Mouse (Mus musculus): ENCODE measurements at regions not wholly inside any gene's neighbourhood (a gene's known extent, or its start where the extent isn't known, plus 50 kb on each side); places are given as distances from the start of the nearest gene placed in this dataset.

DNA sequence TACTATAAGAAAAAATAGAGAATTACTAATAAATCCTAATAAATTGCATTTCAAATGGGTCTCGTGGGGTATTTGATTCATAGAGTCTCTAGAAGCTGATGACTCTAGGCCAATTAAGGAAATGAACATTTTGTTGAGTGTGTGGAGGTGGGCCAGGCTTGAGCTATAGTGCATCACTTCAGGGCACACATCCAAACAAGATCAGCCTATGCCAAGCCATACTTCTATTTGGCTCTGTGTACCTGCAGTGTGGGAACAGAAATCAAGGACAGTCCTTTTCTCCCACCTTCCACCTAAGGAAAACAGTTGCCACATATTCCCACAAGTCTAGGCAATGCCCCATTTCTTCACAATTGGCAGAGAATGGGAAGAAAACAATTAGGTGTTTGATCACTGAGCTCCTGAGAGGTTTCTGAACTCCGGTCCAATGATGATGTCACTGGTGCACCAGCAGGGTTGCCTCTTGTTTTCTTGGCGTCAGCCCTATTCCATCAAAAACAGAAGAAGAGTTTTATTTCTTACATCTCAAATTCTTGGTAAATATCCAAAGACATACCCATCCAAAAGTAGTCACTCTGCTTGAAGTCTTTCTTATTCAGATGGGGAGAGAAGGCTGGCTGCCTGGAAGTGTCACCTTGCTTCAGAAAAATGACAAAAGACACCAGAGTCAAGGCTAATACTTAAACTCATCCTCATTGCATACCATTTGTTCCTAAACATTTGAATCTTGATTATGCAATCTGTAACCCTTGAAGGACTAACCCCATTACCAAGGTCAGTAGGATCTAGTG lies 2092.3 kb downstream of the 4930444P10Rik start:
- Histone ChIP-seq H3K79me2 (replicated peaks; ENCODE audit: control insufficient read depth, insufficient read depth, low read length) (no peaks in the 10 kb centered on the region), H3K4me1 (ENCODE audit: control insufficient read depth, insufficient read depth, low read length) (no peaks in the 10 kb centered on the region), H3K4me3 (no peak overlapping the region), H3K27me3 (ENCODE audit: control insufficient read depth, insufficient read depth, low read length) (no peaks in the 10 kb centered on the region), H3K36me3 (ENCODE audit: control insufficient read depth, insufficient read depth, low read length) (no peaks in the 10 kb centered on the region), H3K9ac (ENCODE audit: low read depth, low read length) (no peak overlapping the region), H3K27ac (no peak overlapping the region)
- DNase-seq = no peak
- intact Hi-C loops (cut with DNase I) = no loop called here
- WGBS = 72% methylated on average over 3 of the region's 3 CpGs
- TF ChIP-seq EP300 (IDR thresholded peaks at IDR 0.05; ENCODE audit: insufficient read depth, low read depth, low read length) = no peak
- TF ChIP-seq CTCF (IDR thresholded peaks at IDR 0.05) = no peak
- no peak for TF ChIP-seq POLR2A (IDR thresholded peaks at IDR 0.05; ENCODE audit: insufficient read depth, low read depth, low read length)

DNA sequence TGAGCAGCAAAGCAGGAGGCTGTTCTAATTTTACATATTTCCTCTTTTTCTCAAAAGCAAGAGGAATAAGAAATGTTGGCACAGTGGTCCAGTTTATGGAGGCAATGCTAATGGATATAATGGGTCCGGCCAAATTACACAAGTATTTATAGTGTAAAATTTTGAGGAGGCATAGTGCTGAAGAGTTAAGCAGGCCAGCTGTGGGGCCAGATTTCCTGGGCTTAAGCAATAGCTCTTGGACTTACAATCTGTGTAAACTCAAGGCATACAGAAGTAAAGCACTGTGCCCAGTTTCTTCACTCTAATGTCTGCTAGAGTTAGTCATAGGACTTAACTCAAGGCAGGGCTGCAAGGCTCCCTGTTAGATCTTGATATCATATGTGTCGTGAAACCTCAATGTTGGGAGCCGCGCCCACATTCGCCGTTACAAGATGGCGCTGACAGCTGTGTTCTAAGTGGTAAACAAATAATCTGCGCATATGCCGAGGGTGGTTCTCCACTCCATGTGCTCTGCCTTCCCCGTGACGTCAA lies 2094.9 kb downstream of the 4930444P10Rik start:
- WGBS = 94% methylated on average over 9 of the region's 11 CpGs
- TF ChIP-seq CTCF (IDR thresholded peaks at IDR 0.05) = no peak
- TF ChIP-seq EP300 (IDR thresholded peaks at IDR 0.05; ENCODE audit: insufficient read depth, low read depth, low read length) = no peak
- no peak for TF ChIP-seq POLR2A (IDR thresholded peaks at IDR 0.05; ENCODE audit: insufficient read depth, low read depth, low read length)

DNA sequence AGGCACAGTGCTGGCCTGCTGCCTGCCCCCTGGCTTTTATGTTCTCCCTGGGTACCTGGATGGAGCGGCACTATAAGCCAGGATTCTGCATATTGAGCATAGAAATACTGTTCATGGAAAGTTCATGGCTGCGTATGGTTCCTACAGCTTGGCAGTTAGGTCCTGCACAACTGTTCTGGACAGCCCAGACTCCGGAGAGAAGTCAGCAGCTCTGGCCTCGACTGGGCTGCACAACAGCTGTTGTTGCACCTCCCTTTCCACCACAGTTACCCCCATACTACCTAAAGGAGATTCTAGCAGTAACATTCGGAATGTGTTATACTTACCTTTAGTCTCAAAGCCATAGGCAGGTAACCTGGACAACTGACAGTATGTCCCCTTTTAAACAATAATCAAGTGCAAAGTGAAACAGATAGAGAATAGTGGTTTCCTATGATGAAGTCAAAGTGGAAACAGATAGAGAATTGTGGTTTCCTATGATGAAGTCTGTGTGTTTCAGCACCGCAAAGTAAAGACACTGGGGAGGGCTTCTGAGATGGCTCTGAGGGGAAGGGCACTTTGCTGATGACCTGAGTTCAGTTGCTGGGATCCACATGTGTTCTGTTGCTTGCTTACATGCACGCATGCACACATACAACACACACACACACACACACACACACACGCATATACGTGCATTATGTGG lies 2099.2 kb downstream of the 4930444P10Rik start:
- Histone ChIP-seq H3K27me3 (ENCODE audit: control insufficient read depth, insufficient read depth, low read length) (no peaks in the 10 kb centered on the region), H3K36me3 (ENCODE audit: control insufficient read depth, insufficient read depth, low read length) (no peaks in the 10 kb centered on the region), H3K79me2 (replicated peaks; ENCODE audit: control insufficient read depth, insufficient read depth, low read length) (no peaks in the 10 kb centered on the region), H3K4me3 (no peak overlapping the region), H3K27ac (no peak overlapping the region), H3K9ac (ENCODE audit: low read depth, low read length) (no peak overlapping the region), H3K4me1 (ENCODE audit: control insufficient read depth, insufficient read depth, low read length) (no peaks in the 10 kb centered on the region)
- WGBS = 84% methylated on average over 9 of the region's 9 CpGs
- no peak for TF ChIP-seq EP300 (IDR thresholded peaks at IDR 0.05; ENCODE audit: insufficient read depth, low read depth, low read length)
- no peak for DNase-seq
- intact Hi-C loops (cut with DNase I) = no loop called here

More for the DNA sequence above, 2094.9 kb downstream of the 4930444P10Rik start:
- Histone ChIP-seq H3K27me3 (ENCODE audit: control insufficient read depth, insufficient read depth, low read length) (no peaks in the 10 kb centered on the region), H3K27ac (no peak overlapping the region), H3K79me2 (replicated peaks; ENCODE audit: control insufficient read depth, insufficient read depth, low read length) (no peaks in the 10 kb centered on the region), H3K36me3 (ENCODE audit: control insufficient read depth, insufficient read depth, low read length) (no peaks in the 10 kb centered on the region), H3K9ac (ENCODE audit: low read depth, low read length) (no peak overlapping the region), H3K4me1 (ENCODE audit: control insufficient read depth, insufficient read depth, low read length) (no peaks in the 10 kb centered on the region), H3K4me3 (no peak overlapping the region)
- intact Hi-C loops (cut with DNase I) = no loop called here
- no peak for DNase-seq

DNA sequence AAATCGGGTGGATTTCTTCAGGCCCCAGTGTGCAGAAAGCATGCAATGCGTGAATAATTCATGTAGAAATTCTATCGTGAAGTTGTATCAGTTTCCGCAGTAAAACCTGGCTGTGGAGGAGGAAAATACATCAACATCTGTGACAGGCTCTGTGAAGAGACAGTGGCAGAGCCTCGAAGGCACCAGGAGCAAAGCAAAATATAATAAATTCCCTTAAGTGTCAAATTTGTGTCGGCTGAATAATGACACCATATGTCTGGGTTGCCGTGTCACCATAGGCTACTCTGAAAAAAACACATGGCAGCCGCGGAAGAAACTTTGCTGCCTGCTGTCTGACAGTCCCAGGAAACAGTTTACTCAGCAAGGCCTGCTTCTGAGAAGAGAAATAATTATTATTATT lies 2100.1 kb downstream of the 4930444P10Rik start:
- no peak overlapping the region for H3K4me3 ChIP-seq
- intact Hi-C loops (cut with DNase I) = no loop called here
- no peaks in the 10 kb centered on the region for H3K36me3 ChIP-seq (ENCODE audit: control insufficient read depth, insufficient read depth, low read length)
- no peaks in the 10 kb centered on the region for H3K4me1 ChIP-seq (ENCODE audit: control insufficient read depth, insufficient read depth, low read length)
- TF ChIP-seq POLR2A (IDR thresholded peaks at IDR 0.05; ENCODE audit: insufficient read depth, low read depth, low read length) (no peak), CTCF (IDR thresholded peaks at IDR 0.05) (no peak), EP300 (IDR thresholded peaks at IDR 0.05; ENCODE audit: insufficient read depth, low read depth, low read length) (no peak)
- H3K9ac ChIP-seq (ENCODE audit: low read depth, low read length) = no peak overlapping the region
- H3K27ac ChIP-seq = no peak overlapping the region
- H3K27me3 ChIP-seq (ENCODE audit: control insufficient read depth, insufficient read depth, low read length) = no peaks in the 10 kb centered on the region
- no peaks in the 10 kb centered on the region for H3K79me2 ChIP-seq (replicated peaks; ENCODE audit: control insufficient read depth, insufficient read depth, low read length)
- WGBS = 83% methylated on average over 9 of the region's 9 CpGs
- DNase-seq = no peak

DNA sequence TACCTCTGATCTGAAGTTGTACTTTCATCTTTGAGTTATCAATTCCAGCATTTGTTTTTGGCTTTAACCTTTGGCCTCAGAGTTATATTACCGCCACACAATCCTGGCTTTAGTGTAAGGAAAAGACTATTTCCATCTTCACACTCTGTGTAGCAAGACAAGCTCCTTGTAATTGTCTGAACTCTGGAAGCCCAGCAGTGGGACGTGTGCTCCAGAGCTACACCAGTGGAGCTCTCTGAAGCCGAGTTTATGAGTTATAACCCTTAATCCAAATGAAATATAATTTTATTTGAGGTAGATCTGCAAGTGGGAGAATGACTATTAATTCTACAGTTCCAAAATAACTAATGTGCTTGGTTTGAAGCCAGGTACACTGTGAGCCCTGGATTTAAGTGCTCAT lies 2103.8 kb downstream of the 4930444P10Rik start:
- Histone ChIP-seq H3K79me2 (replicated peaks; ENCODE audit: control insufficient read depth, insufficient read depth, low read length) (no peaks in the 10 kb centered on the region), H3K9ac (ENCODE audit: low read depth, low read length) (no peak overlapping the region), H3K4me1 (ENCODE audit: control insufficient read depth, insufficient read depth, low read length) (no peaks in the 10 kb centered on the region), H3K27me3 (ENCODE audit: control insufficient read depth, insufficient read depth, low read length) (no peaks in the 10 kb centered on the region), H3K4me3 (no peak overlapping the region), H3K36me3 (ENCODE audit: control insufficient read depth, insufficient read depth, low read length) (no peaks in the 10 kb centered on the region), H3K27ac (no peak overlapping the region)
- DNase-seq = no peak
- WGBS = 58% methylated on average over 3 of the region's 3 CpGs
- intact Hi-C loops (cut with DNase I) = no loop called here
- TF ChIP-seq EP300 (IDR thresholded peaks at IDR 0.05; ENCODE audit: insufficient read depth, low read depth, low read length) (no peak), POLR2A (IDR thresholded peaks at IDR 0.05; ENCODE audit: insufficient read depth, low read depth, low read length) (no peak), CTCF (IDR thresholded peaks at IDR 0.05) (no peak)

DNA sequence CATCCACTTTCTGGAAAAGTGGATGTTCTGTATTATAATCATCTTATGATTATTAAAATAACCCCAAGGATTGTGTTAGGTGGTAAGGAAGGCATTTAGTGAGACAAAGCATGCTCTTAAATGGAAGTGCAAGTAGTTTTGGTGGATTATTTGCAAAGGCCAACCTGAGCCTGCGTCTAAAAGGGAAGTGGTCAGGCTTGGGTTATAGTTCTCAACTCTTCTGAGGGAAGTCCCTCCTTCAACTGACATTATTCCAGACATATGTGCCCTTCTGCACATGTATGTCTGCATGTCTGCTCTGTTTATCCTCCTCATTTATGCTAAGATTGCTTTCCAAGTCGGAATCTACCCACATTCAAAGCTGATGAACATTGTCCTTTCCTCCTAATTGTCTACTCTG lies 2108.3 kb downstream of the 4930444P10Rik start:
- Histone ChIP-seq H3K79me2 (replicated peaks; ENCODE audit: control insufficient read depth, insufficient read depth, low read length) (no peaks in the 10 kb centered on the region), H3K27me3 (ENCODE audit: control insufficient read depth, insufficient read depth, low read length) (no peaks in the 10 kb centered on the region), H3K4me3 (no peak overlapping the region), H3K36me3 (ENCODE audit: control insufficient read depth, insufficient read depth, low read length) (no peaks in the 10 kb centered on the region), H3K27ac (no peak overlapping the region), H3K9ac (ENCODE audit: low read depth, low read length) (no peak overlapping the region), H3K4me1 (ENCODE audit: control insufficient read depth, insufficient read depth, low read length) (no peaks in the 10 kb centered on the region)
- DNase-seq = no peak
- no peak for TF ChIP-seq POLR2A (IDR thresholded peaks at IDR 0.05; ENCODE audit: insufficient read depth, low read depth, low read length)
- intact Hi-C loops (cut with DNase I) = no loop called here
- 74% methylated on average over 2 of the region's 2 CpGs for WGBS

Data from heart, adult 2 months (tissue).